Mouse (Mus musculus): ENCODE results near the gene Cutc.

Cutc gene

GRCm38 (mm10) chr19:43752489-43753225 lies at the start of gene Cutc, which contains the start of gene Cox15:
Gene Cutc, plus strand, starts transcription at chr19:43752996.
Gene Cox15, minus strand, starts transcription at chr19:43753000.
- DNase-seq (ENCODE audit: low read depth, low spot score) = peak; percentile 98

- no peak for DNase-seq (ENCODE audit: low read depth, low spot score)
These were observed 48.6 kb upstream of the Cutc start for GRCm38 (mm10) chr19:43704211-43704610.

- DNase-seq (ENCODE audit: low read depth, low spot score) = no peak
These were observed 47.9 kb upstream of the Cutc start for GRCm38 (mm10) chr19:43704787-43705497.

GRCm38 (mm10) chr19:43708206-43708605 lies 44.6 kb upstream of the Cutc start:
- no peak for DNase-seq (ENCODE audit: low read depth, low spot score)

DNA sequence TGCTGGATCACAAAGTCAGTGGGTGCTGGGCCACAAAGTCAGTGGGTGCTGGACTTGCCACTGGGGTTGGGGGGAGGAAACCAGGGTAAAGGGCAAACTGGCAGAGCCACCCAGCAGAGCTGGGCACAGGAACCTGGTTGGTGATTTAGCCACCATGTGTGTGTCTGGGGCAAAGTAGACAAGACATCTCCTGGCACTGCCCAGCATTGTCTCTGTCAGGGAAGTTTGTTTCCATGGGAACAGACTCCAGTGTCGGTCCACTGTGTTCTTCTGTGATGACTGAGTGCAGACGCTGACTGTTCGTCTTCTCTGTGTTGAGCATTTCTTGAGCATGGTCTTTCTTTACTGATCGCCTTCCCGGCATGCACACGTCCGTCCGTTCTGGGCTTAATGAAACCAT lies 43.5 kb upstream of the Cutc start:
- no peak for DNase-seq (ENCODE audit: low read depth, low spot score)

- no peak for DNase-seq (ENCODE audit: low read depth, low spot score)
These were observed 41.5 kb upstream of the Cutc start for GRCm38 (mm10) chr19:43711159-43711916.

DNA sequence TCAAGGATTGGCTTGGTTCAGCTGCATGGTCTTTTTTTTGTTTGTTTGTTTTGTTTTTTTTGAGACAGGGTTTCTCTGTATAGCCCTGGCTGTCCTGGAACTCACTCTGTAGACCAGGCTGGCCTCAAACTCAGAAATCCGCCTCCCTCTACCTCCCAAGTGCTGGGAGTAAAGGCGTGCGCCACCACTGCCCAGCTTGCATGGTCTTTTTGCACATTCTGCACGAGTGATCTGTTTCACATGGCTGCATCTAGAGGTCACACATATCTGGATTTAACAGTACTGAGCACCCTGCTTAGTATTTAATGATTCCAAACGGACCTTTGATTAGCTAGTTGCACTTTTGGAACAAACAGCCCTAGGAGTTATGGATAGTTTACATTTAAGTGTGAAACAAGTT lies 40.8 kb upstream of the Cutc start:
- no peak for DNase-seq (ENCODE audit: low read depth, low spot score)

GRCm38 (mm10) chr19:43720061-43720460 lies 32.7 kb upstream of the Cutc start:
- no peak for DNase-seq (ENCODE audit: low read depth, low spot score)

DNA sequence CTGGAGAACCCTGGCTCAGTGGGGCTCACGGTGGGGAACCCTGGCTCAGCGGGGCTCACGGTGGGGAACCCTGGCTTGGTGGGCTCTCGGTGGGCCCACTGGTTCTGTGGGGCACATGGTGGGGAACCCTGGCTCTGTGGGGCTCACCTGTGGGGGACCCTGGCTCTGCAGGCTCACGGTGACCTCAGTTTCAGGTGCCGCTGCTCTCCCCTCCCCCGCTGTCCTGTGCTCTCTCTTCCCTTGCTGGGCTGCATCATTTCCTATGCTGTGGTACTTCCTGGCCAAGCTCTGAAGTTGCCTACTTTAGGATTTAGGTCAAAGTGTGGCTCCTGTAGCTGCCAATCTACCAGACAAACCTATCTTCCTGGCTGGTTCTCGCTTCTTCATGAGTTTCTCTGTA lies 29.9 kb upstream of the Cutc start:
- DNase-seq (ENCODE audit: low read depth, low spot score) = no peak

DNA sequence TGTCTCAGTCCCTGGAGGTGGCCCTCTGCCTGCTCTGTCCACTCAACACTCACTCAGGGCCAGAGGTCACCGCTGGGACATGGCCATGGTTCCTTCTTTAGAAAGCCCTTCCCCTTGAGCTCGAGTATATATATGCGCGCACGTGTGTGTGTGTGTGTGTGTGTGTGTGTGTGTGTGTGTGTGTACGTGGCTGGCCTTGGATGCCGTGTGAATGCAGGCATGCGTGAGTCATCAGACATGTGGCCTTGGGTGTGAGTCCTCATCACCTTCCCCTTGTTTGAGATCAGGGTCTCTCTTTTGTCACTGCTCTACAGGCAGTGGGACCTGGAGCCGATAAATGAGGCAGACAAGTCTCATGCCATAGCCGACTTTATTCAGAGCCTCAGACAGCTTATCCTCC lies 29.3 kb upstream of the Cutc start:
- DNase-seq (ENCODE audit: low read depth, low spot score) = no peak

DNA sequence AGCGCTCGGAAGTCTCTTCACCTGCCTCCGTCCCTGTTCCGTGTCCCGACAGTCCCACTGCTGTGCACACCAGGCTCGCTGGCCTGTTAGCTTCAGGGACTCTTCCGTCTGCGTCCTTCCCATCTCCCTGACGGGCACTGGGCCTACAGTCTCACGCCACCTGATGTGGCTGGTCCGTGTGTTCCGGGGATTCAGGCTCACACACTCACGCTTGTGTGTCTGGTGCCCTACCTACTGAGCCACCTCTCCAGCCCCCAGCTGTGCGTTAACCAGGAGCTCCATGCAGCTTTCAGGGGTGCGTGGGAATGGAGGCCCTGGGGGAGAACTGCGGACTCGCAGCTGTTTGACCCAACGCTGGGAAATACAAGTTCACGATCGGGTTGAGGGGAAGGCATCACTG lies 28.6 kb upstream of the Cutc start:
- no peak for DNase-seq (ENCODE audit: low read depth, low spot score)

GRCm38 (mm10) chr19:43724821-43725220 lies 28.0 kb upstream of the Cutc start:
- DNase-seq (ENCODE audit: low read depth, low spot score) = no peak

DNA sequence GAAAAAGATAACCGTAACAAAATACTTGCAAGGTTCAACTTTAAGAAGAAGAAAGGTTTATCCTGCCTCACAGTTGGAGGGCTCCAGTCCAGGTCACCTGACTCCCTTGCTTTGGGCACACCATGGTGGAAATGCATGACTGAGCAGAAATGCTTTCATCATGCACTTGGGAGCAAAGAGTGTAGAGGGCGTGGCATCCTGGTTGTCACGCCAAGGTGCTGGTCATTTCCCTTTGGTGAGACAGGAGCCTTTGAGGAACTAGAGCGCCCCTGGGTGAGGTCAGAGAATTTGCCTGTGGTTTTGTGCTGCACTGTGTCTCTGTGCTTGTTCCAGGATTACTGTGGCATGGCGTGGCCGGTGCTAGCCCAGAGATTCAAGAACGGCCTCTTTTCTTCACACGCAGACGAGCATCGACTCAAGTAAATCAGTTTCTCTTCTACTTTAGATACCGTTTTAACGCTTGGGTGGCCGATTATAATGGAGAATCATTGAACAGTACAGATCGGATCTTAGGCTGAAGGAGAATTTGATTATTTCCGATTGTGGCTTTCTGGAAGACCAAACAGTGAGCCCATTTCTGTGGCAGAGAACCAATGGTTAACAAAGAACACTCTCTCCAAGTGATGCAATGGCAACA lies 26.2 kb upstream of the Cutc start:
- DNase-seq (ENCODE audit: low read depth, low spot score) = no peak

DNA sequence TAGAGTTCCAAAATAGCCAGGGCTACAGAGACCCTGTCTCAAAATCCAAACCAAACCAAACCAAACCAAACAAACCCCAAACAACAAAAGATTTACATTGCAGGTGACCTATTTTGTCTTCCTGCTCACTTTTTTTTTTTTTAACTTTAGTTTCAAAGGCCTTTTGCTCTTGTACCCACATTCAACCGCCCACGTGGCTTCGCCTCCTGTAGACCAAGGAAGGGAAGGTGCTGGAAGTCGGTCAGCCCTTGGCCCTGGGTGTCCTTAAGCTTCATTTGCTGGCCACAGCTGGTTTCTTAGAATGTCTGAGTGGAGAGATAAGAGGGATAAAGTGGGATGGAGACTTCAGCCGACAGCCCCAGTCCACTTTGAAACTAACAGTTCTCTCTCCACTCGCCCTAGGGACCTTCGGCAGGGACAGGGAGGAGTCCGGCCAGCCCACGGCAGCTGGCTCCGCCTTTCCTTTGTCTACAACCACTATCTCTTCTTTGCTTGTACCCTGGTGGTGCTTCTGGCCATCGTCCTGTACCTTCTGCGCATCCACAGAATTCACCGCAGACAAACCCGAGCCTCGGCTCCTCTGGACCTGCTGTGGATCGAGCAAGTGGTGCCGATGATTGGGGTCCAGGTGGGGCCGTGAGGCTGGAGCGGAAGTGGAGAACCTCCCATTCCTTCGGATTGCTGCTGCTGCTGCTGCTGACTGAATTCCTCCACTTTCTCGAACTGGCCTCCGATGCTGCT lies 23.3 kb upstream of the Cutc start:
- DNase-seq (ENCODE audit: low read depth, low spot score) = peak; percentile 53

GRCm38 (mm10) chr19:43730037-43730428 lies 22.8 kb upstream of the Cutc start:
- peak; percentile 36 for DNase-seq (ENCODE audit: low read depth, low spot score)

- DNase-seq (ENCODE audit: low read depth, low spot score) = no peak
These were observed 21.6 kb upstream of the Cutc start for GRCm38 (mm10) chr19:43731157-43731556.

DNA sequence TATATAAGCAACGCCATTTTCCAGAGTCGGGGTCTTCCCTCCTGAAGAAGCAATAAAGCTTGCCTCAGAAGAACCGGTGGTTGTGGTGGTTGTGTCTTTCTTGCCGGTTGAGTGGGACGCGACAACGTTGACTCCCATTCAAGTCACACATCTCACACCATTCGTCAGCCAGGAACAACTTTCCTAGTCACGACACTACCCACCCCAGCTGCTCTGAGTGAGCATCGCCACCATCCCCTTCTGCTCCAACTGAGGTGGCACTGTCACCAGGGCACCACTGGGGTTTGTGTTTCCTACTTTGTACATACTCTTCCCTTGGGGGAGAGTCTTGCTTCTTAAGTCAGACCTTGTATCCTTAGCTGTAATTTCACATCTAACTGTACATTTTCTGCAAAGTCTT lies 14.4 kb upstream of the Cutc start:
- DNase-seq (ENCODE audit: low read depth, low spot score) = no peak

GRCm38 (mm10) chr19:43743401-43743800 lies 9.4 kb upstream of the Cutc start:
- DNase-seq (ENCODE audit: low read depth, low spot score) = no peak

DNA sequence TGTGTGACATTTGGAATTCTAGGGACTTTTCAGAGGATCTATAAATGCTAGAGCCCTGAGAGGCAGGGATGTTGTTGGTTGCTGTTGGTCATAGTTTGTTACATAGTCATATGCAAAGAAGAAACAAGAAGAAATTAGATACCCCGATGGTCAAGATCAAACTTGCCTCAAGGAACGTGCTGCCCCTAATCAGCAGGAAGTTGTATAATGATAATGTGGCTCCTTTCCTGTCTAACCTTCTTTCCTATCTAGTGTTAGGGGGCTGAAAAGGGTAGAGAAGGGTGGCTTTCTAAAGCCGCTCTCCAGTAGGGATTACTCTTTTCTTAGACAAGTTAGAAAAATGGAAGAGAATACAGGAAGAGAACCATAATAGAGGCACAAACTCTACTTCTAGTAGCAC lies 7.1 kb upstream of the Cutc start:
- DNase-seq (ENCODE audit: low read depth, low spot score) = no peak

DNA sequence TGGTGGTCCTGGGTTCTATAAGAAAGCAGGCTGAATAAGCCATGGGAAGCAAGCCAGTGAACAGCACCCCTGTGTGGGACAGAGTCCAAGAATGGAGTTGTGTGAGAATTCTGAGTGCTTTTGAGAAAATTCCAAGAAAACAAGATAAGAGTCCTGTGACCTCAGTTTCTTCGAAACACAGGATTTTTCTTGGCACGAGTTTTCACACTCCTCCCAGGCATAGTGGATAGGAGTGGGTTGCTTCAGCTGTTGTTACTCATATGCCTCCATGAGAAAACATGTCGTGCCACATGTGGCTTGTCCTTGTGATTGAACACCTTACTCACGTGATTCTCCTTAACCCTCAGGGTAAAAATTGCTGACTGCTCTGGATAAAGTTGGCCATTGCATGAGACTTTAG lies 4.9 kb upstream of the Cutc start:
- DNase-seq (ENCODE audit: low read depth, low spot score) = no peak

DNA sequence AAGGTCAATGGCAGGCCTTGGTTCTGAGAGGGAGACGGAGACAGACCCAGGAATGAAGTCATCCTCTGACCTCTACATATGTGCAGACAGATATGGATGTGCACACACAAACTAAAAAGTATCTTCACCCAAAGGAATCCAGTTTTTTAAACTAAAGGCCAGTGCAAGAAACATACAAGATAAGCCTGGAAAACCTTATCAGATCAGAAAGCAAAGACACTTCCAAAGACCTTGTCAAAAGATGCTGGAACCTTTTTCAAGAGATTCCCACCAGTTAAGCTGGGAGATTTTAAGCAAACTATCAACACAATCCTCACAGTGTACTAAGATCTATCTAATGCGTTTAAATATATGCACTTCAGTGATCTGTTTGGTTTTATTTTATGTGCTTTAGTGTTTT lies 2.8 kb upstream of the Cutc start:
- DNase-seq (ENCODE audit: low read depth, low spot score) = no peak

All from mesoderm, embryonic 11.5 days (tissue).